Mouse (Mus musculus) spleen, adult 2 months (tissue): Measurements from ENCODE around the gene C7. TPM values are rescaled to one million over a fixed set of nuclear protein-coding genes. Genes with fewer than 3 reads are reported as not detected.
"Not testable (repeated sequence)": the region's sequence is repeated elsewhere in the genome, so short reads cannot be mapped to it uniquely, and the experiment has no call there.

ENCODE experiments used
- DNase-seq, 2 experiments: peaks; one replicate each; pipeline versions ENCODE4 v3.0.0 to v3.0.0-alpha.2; 2012 to 2021; ENCODE audit warnings: low spot score in 2 of 2, low read depth in 1 of 2
- H3K27ac ChIP-seq: fragments of 200-500 bp; 2 replicates; pipeline ENCODE4 v1.5.1; 2012; ENCODE audit warnings: low read length, inconsistent platforms; ENCODE audit not compliant: insufficient read depth
- H3K27me3 ChIP-seq: fragments of 200-500 bp; 2 replicates; pipeline ENCODE4 v1.6.1; 2012; ENCODE audit warnings: mild to moderate bottlenecking, moderate library complexity, low read length, inconsistent platforms; ENCODE audit not compliant: control insufficient read depth, insufficient read depth
- H3K36me3 ChIP-seq: fragments of 200-500 bp; 2 replicates; pipeline ENCODE4 v1.6.1; 2012; ENCODE audit warnings: mild to moderate bottlenecking, low read length, inconsistent platforms; ENCODE audit not compliant: control insufficient read depth, insufficient read depth
- H3K4me1 ChIP-seq: fragments of 200-500 bp; 2 replicates; pipeline ENCODE4 v1.6.1; 2011; ENCODE audit warnings: inconsistent platforms; ENCODE audit not compliant: control insufficient read depth, insufficient read depth, insufficient read length
- H3K4me3 ChIP-seq: fragments of 200-500 bp; 2 replicates; pipeline ENCODE4 v1.5.1; 2011; ENCODE audit warnings: mild to moderate bottlenecking, inconsistent platforms; ENCODE audit not compliant: insufficient read depth, insufficient read length; ENCODE audit errors: extremely low read depth
- CTCF ChIP-seq: fragments of 200-500 bp; IDR thresholded peaks from 2 replicates; pipeline ENCODE4 v1.5.1; 2011; ENCODE audit warnings: mild to moderate bottlenecking, inconsistent platforms; ENCODE audit not compliant: insufficient read depth, insufficient read length, insufficient replicate concordance; ENCODE audit errors: extremely low read depth
- POLR2A ChIP-seq: fragments of 200-500 bp; IDR thresholded peaks from 2 replicates; pipeline ENCODE4 v1.6.1; 2011; ENCODE audit warnings: low read depth, low read length, inconsistent platforms
- WGBS: fragments of 180-500 bp; shearing (Covaris S2); methylation state at CpG from one replicate; pipeline ENCODE4 v1.1.7; 2018; 5-methylcytosine and 5-hydroxymethylcytosine counted together
- polyA plus RNA-seq: library from polyadenylated mRNA; depleted of rRNA; stranded (reverse); fragments of >200 nt; gene quantifications from 2 replicates; pipeline ENCODE4 v1.2.3, GENCODE M21; 2012

Gene C7
- polyA plus RNA-seq, 1 experiment, result 0.11 TPM

- Histone ChIP-seq H3K4me3 (no peak overlapping the region), H3K36me3 (no peaks in the 10 kb centered on the region), H3K27ac (no peak overlapping the region), H3K4me1 (no peaks in the 10 kb centered on the region), H3K27me3 (no peaks in the 10 kb centered on the region)
- TF ChIP-seq POLR2A (no peak), CTCF (no peak)
- 66% methylated on average over 15 of the region's 15 CpGs for WGBS
- no peak for DNase-seq
These were observed 5.4 kb upstream of the C7 start for GRCm38 (mm10) chr15:5068801-5069518.

- Histone ChIP-seq H3K4me1 (no peaks in the 10 kb centered on the region), H3K36me3 (no peaks in the 10 kb centered on the region), H3K27me3 (no peaks in the 10 kb centered on the region), H3K4me3 (no peak overlapping the region), H3K27ac (no peak overlapping the region)
- TF ChIP-seq POLR2A (no peak), CTCF (no peak)
- no peak for DNase-seq
- 31% methylated on average over 11 of the region's 11 CpGs for WGBS
These were observed 17.8 kb downstream of the C7 start for GRCm38 (mm10) chr15:5045560-5046284.

GRCm38 (mm10) chr15:5029256-5029655 lies 34.3 kb downstream of the C7 start:
- no peak for DNase-seq
- Histone ChIP-seq H3K4me3 (no peak overlapping the region), H3K27me3 (no peaks in the 10 kb centered on the region), H3K4me1 (no peaks in the 10 kb centered on the region), H3K27ac (no peak overlapping the region), H3K36me3 (no peaks in the 10 kb centered on the region)
- 93% methylated on average over 4 of the region's 4 CpGs for WGBS
- TF ChIP-seq POLR2A, result no peak
- TF ChIP-seq CTCF, result no peak

GRCm38 (mm10) chr15:5023479-5024265 lies 39.9 kb downstream of the C7 start:
- not testable (repeated sequence) for H3K27me3 ChIP-seq, H3K4me3 ChIP-seq, H3K36me3 ChIP-seq, DNase-seq, H3K27ac ChIP-seq, H3K4me1 ChIP-seq
- WGBS, result 93% methylated on average over 14 of the region's 14 CpGs

GRCm38 (mm10) chr15:5009644-5010107 lies 53.9 kb downstream of the C7 start:
- H3K27ac ChIP-seq, result no peak overlapping the region
- no peaks in the 10 kb centered on the region for H3K4me1 ChIP-seq
- no peaks in the 10 kb centered on the region for H3K36me3 ChIP-seq
- no peak for TF ChIP-seq CTCF
- no peak for TF ChIP-seq POLR2A
- no peaks in the 10 kb centered on the region for H3K27me3 ChIP-seq
- 72% methylated on average over 11 of the region's 11 CpGs for WGBS
- no peak for DNase-seq
- H3K4me3 ChIP-seq, result no peak overlapping the region

GRCm38 (mm10) chr15:5003503-5004196 lies 59.9 kb downstream of the C7 start:
- no peak for DNase-seq
- H3K4me3 ChIP-seq, result no peak overlapping the region
- no peaks in the 10 kb centered on the region for H3K36me3 ChIP-seq
- TF ChIP-seq POLR2A, result no peak
- TF ChIP-seq CTCF, result no peak
- no peak overlapping the region for H3K27ac ChIP-seq
- 71% methylated on average over 6 of the region's 6 CpGs for WGBS
- H3K27me3 ChIP-seq, result no peaks in the 10 kb centered on the region
- H3K4me1 ChIP-seq, result no peaks in the 10 kb centered on the region
